Mouse (Mus musculus): ENCODE data around the gene Fam129a. TPM values are rescaled to one million over a fixed set of nuclear protein-coding genes. Genes with fewer than 3 reads are reported as not detected.

Fam129a gene
- polyA plus RNA-seq, 1 experiment from 2014 or later = 4.6 TPM

GRCm38 (mm10) chr1:151657042-151657605 is 86.1 kb downstream of the Fam129a start:
- no peaks in the 10 kb centered on the region for H3K4me1 ChIP-seq (ENCODE audit: insufficient read depth)
- no peak overlapping the region for H3K9ac ChIP-seq
- H3K36me3 ChIP-seq (ENCODE audit: insufficient read depth) = no peaks in the 10 kb centered on the region
- 74% methylated on average over 7 of the region's 7 CpGs for whole genome bisulfite sequencing
- DNase-seq (no peak), ATAC-seq (ENCODE audit: insufficient read depth) (no peak)
- H3K9me3 ChIP-seq (ENCODE audit: low read depth, low read length) = no peaks in the 10 kb centered on the region
- no peak overlapping the region for H3K4me2 ChIP-seq
- H3K4me3 ChIP-seq (ENCODE audit: low read depth, low read length) = no peak overlapping the region
- no peak overlapping the region for H3K27ac ChIP-seq (ENCODE audit: low read depth)
- no peak for TF ChIP-seq CTCF (IDR thresholded peaks at IDR 0.05; ENCODE audit: low read depth)
- H3K27me3 ChIP-seq (ENCODE audit: insufficient read depth, low read length) = no peaks in the 10 kb centered on the region; the same call in 1 of the 2 replicates

- no peak overlapping the region for H3K4me2 ChIP-seq
- H3K4me3 ChIP-seq (ENCODE audit: low read depth, low read length) = no peak overlapping the region
- no peaks in the 10 kb centered on the region for H3K36me3 ChIP-seq (ENCODE audit: insufficient read depth)
- H3K9me3 ChIP-seq (ENCODE audit: low read depth, low read length) = no peaks in the 10 kb centered on the region
- H3K9ac ChIP-seq = no peak overlapping the region
- DNase-seq (peak; percentile 14), ATAC-seq (ENCODE audit: insufficient read depth) (no peak)
- no peaks in the 10 kb centered on the region for H3K4me1 ChIP-seq (ENCODE audit: insufficient read depth)
- no peak for TF ChIP-seq CTCF (IDR thresholded peaks at IDR 0.05; ENCODE audit: low read depth)
- H3K27ac ChIP-seq (ENCODE audit: low read depth) = no peak overlapping the region
- no peaks in the 10 kb centered on the region; the same call in 1 of the 2 replicates for H3K27me3 ChIP-seq (ENCODE audit: insufficient read depth, low read length)
- WGBS = 56% methylated on average over 19 of the region's 19 CpGs
Observed at GRCm38 (mm10) chr1:151658291-151658830, 87.4 kb downstream of the Fam129a start.

- H3K36me3 ChIP-seq (ENCODE audit: insufficient read depth) = no peaks in the 10 kb centered on the region
- no peak overlapping the region for H3K27ac ChIP-seq (ENCODE audit: low read depth)
- no peak for TF ChIP-seq CTCF (IDR thresholded peaks at IDR 0.05; ENCODE audit: low read depth)
- H3K4me2 ChIP-seq = no peak overlapping the region
- no peak for ATAC-seq (ENCODE audit: insufficient read depth)
- no peak overlapping the region for H3K4me3 ChIP-seq (ENCODE audit: low read depth, low read length)
- no peaks in the 10 kb centered on the region; the same call in 1 of the 2 replicates for H3K27me3 ChIP-seq (ENCODE audit: insufficient read depth, low read length)
- WGBS = 46% methylated on average over 8 of the region's 8 CpGs
- DNase-seq = no peak
- no peaks in the 10 kb centered on the region for H3K4me1 ChIP-seq (ENCODE audit: insufficient read depth)
- no peak overlapping the region for H3K9ac ChIP-seq
- H3K9me3 ChIP-seq (ENCODE audit: low read depth, low read length) = no peaks in the 10 kb centered on the region
Observed at GRCm38 (mm10) chr1:151659636-151660035, 88.7 kb downstream of the Fam129a start.

GRCm38 (mm10) chr1:151660251-151660650 is 89.3 kb downstream of the Fam129a start:
- H3K27me3 ChIP-seq (ENCODE audit: insufficient read depth, low read length) = no peaks in the 10 kb centered on the region; the same call in 1 of the 2 replicates
- no peaks in the 10 kb centered on the region for H3K9me3 ChIP-seq (ENCODE audit: low read depth, low read length)
- no peak for TF ChIP-seq CTCF (IDR thresholded peaks at IDR 0.05; ENCODE audit: low read depth)
- H3K4me2 ChIP-seq = no peak overlapping the region
- no peak overlapping the region for H3K4me3 ChIP-seq (ENCODE audit: low read depth, low read length)
- H3K9ac ChIP-seq = no peak overlapping the region
- no peaks in the 10 kb centered on the region for H3K36me3 ChIP-seq (ENCODE audit: insufficient read depth)
- no peak for DNase-seq
- no peaks in the 10 kb centered on the region for H3K4me1 ChIP-seq (ENCODE audit: insufficient read depth)
- no peak overlapping the region for H3K27ac ChIP-seq (ENCODE audit: low read depth)
- WGBS = 70% methylated on average over 4 of the region's 4 CpGs
- no peak for ATAC-seq (ENCODE audit: insufficient read depth)

- Histone ChIP-seq H3K27me3 (ENCODE audit: insufficient read depth, low read length) (no peaks in the 10 kb centered on the region; the same call in 1 of the 2 replicates), H3K4me3 (ENCODE audit: low read depth, low read length) (no peak overlapping the region), H3K4me2 (no peak overlapping the region), H3K9ac (no peak overlapping the region), H3K9me3 (ENCODE audit: low read depth, low read length) (no peaks in the 10 kb centered on the region), H3K27ac (ENCODE audit: low read depth) (no peak overlapping the region), H3K36me3 (ENCODE audit: insufficient read depth) (no peaks in the 10 kb centered on the region), H3K4me1 (ENCODE audit: insufficient read depth) (no peaks in the 10 kb centered on the region)
- DNase-seq (no peak), ATAC-seq (ENCODE audit: insufficient read depth) (no peak)
- TF ChIP-seq CTCF (IDR thresholded peaks at IDR 0.05; ENCODE audit: low read depth) = no peak
- WGBS = 87% methylated on average over 6 of the region's 6 CpGs
Observed at GRCm38 (mm10) chr1:151660883-151661282, 89.9 kb downstream of the Fam129a start.

GRCm38 (mm10) chr1:151661684-151662439 is 90.9 kb downstream of the Fam129a start:
- no peak for ATAC-seq (ENCODE audit: insufficient read depth)
- WGBS = 86% methylated on average over 7 of the region's 7 CpGs
- Histone ChIP-seq H3K9me3 (ENCODE audit: low read depth, low read length) (no peaks in the 10 kb centered on the region), H3K27ac (ENCODE audit: low read depth) (no peak overlapping the region), H3K27me3 (ENCODE audit: insufficient read depth, low read length) (no peaks in the 10 kb centered on the region; the same call in 1 of the 2 replicates), H3K36me3 (ENCODE audit: insufficient read depth) (no peaks in the 10 kb centered on the region), H3K9ac (no peak overlapping the region), H3K4me3 (ENCODE audit: low read depth, low read length) (no peak overlapping the region), H3K4me2 (no peak overlapping the region), H3K4me1 (ENCODE audit: insufficient read depth) (no peaks in the 10 kb centered on the region)
- DNase-seq = no peak
- no peak for TF ChIP-seq CTCF (IDR thresholded peaks at IDR 0.05; ENCODE audit: low read depth)

- ATAC-seq (ENCODE audit: insufficient read depth) = no peak
Observed at GRCm38 (mm10) chr1:151662958-151663357, 92.0 kb downstream of the Fam129a start.

More at GRCm38 (mm10) chr1:151662958-151663357, 92.0 kb downstream of the Fam129a start:
- no peak for TF ChIP-seq CTCF (IDR thresholded peaks at IDR 0.05; ENCODE audit: low read depth)
- WGBS = 69% methylated on average over 6 of the region's 6 CpGs
- Histone ChIP-seq H3K9me3 (ENCODE audit: low read depth, low read length) (no peaks in the 10 kb centered on the region), H3K9ac (no peak overlapping the region), H3K4me3 (ENCODE audit: low read depth, low read length) (no peak overlapping the region), H3K27ac (ENCODE audit: low read depth) (no peak overlapping the region), H3K27me3 (ENCODE audit: insufficient read depth, low read length) (no peaks in the 10 kb centered on the region), H3K36me3 (ENCODE audit: insufficient read depth) (no peaks in the 10 kb centered on the region), H3K4me2 (no peak overlapping the region), H3K4me1 (ENCODE audit: insufficient read depth) (no peaks in the 10 kb centered on the region)
- DNase-seq = no peak
